Mouse (Mus musculus) G1E-ER4 (cell line): ENCODE results near the gene Slc25a30. TPM values are rescaled to one million over a fixed set of nuclear protein-coding genes. Genes with fewer than 3 reads are reported as not detected.

ENCODE experiments used
- GATA1 ChIP-seq: IDR thresholded peaks from one replicate; pipeline ENCODE4 v1.8.0; 2012; ENCODE audit warnings: low read length, inconsistent platforms
- polyA plus RNA-seq: library from polyadenylated mRNA; stranded (reverse); fragments of >175 nt; gene quantifications from 2 replicates; pipeline ENCODE4 v1.2.3, GENCODE M21; 2012

Gene Slc25a30
- polyA plus RNA-seq, 1 experiment, result 49.0 TPM

GRCm38 (mm10) chr14:75797769-75798386, 11.0 kb upstream of the Slc25a30 start:
- no peak for TF ChIP-seq GATA1

GRCm38 (mm10) chr14:75795918-75796317, 9.1 kb upstream of the Slc25a30 start:
- no peak for TF ChIP-seq GATA1

GRCm38 (mm10) chr14:75794726-75795125, 7.9 kb upstream of the Slc25a30 start:
- no peak for TF ChIP-seq GATA1

GRCm38 (mm10) chr14:75794324-75794723, 7.5 kb upstream of the Slc25a30 start:
- TF ChIP-seq GATA1, result no peak

- TF ChIP-seq GATA1, result no peak
Measured at GRCm38 (mm10) chr14:75793110-75793509, 6.3 kb upstream of the Slc25a30 start.

- TF ChIP-seq GATA1, result no peak
Measured at GRCm38 (mm10) chr14:75791372-75791771, 4.5 kb upstream of the Slc25a30 start.

GRCm38 (mm10) chr14:75790411-75790996, 3.7 kb upstream of the Slc25a30 start:
- TF ChIP-seq GATA1, result no peak

- no peak for TF ChIP-seq GATA1
Measured at GRCm38 (mm10) chr14:75789291-75789690, 2.5 kb upstream of the Slc25a30 start.

GRCm38 (mm10) chr14:75787794-75788175, 948 bp upstream of the Slc25a30 start:
- no peak for TF ChIP-seq GATA1

GRCm38 (mm10) chr14:75786424-75786867, 391 bp downstream of the Slc25a30 start:
- no peak for TF ChIP-seq GATA1

GRCm38 (mm10) chr14:75779913-75780312, 6.9 kb downstream of the Slc25a30 start:
- TF ChIP-seq GATA1, result no peak

GRCm38 (mm10) chr14:75776637-75777036, 10.2 kb downstream of the Slc25a30 start:
- no peak for TF ChIP-seq GATA1

GRCm38 (mm10) chr14:75773431-75773830, 13.4 kb downstream of the Slc25a30 start:
- TF ChIP-seq GATA1, result no peak

- TF ChIP-seq GATA1, result no peak
Measured at GRCm38 (mm10) chr14:75771101-75771501, 15.7 kb downstream of the Slc25a30 start.

GRCm38 (mm10) chr14:75769334-75769733, 17.5 kb downstream of the Slc25a30 start:
- TF ChIP-seq GATA1, result no peak

GRCm38 (mm10) chr14:75768275-75768608, 18.6 kb downstream of the Slc25a30 start:
- no peak for TF ChIP-seq GATA1

GRCm38 (mm10) chr14:75767492-75768274, 19.2 kb downstream of the Slc25a30 start:
- TF ChIP-seq GATA1, result no peak
